19 mouse cellular contexts compared by ENCODE assay signal in the genomic region with DNA sequence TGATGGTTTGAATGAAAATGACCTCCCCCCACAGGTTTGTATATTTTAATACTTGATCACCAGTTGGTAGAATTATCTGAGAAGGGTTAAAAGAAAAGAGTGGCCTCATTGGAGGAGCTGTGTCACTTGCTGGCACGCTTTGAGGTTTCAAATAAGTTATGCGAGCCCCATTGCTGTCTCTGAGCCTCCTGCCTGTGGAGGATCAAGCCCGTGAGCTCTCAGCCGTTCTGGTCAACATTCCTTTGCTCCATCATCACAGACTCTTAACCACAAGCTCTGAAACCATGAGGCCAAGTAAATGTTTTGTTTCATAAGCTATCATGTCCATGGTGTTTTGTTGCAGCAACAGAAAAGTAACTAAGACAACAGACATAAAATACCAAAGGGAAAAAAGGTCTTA. TPM values are rescaled to one million over a fixed set of nuclear protein-coding genes. Genes with fewer than 3 reads are reported as not detected.
"Had no signal": no experiment of that assay in that cellular context is flagged by ENCODE, and none has a peak within 500 bp of the region (broad histone marks: within the 10 kb centered on the region; RNA-seq: fewer than 3 reads in every experiment).

No protein-coding gene starts in this region.

- H3K9ac ChIP-seq: liver, postnatal 0 days; lung, embryonic 15.5 days; midbrain, embryonic 13.5 days; midbrain, embryonic 15.5 days; neural tube, embryonic 12.5 days; stomach, embryonic 15.5 days had no signal

- H3K4me3 ChIP-seq: lung, embryonic 15.5 days; megakaryocyte, embryonic 14.5 days; midbrain, embryonic 13.5 days; midbrain, embryonic 15.5 days; neural tube, embryonic 12.5 days; stomach, embryonic 15.5 days had no signal

- H3K4me2 ChIP-seq: lung, embryonic 15.5 days; midbrain, embryonic 11.5 days; midbrain, embryonic 13.5 days; midbrain, embryonic 15.5 days; neural tube, embryonic 12.5 days; stomach, embryonic 15.5 days had no signal

- H3K27me3 ChIP-seq: lung, embryonic 15.5 days; megakaryocyte, embryonic 14.5 days; midbrain, embryonic 13.5 days; midbrain, embryonic 15.5 days; neural tube, embryonic 12.5 days; stomach, embryonic 15.5 days had no signal

- H3K9me3 ChIP-seq: lung, embryonic 15.5 days; megakaryocyte, embryonic 14.5 days; midbrain, embryonic 13.5 days; midbrain, embryonic 15.5 days; neural tube, embryonic 12.5 days; stomach, embryonic 15.5 days had no signal

- DNase-seq: liver, postnatal 0 days; lung, adult 2 months; lung, postnatal 14 days; lung, postnatal 36 days; right cerebral cortex, postnatal 14 days; thymus, adult 2 months; thymus, postnatal 25 days; thymus, postnatal 4 days had no signal

- H3K36me3 ChIP-seq: midbrain, embryonic 15.5 days; stomach, embryonic 15.5 days had no signal

- H3K4me1 ChIP-seq: lung, embryonic 15.5 days; midbrain, embryonic 13.5 days; midbrain, embryonic 15.5 days; stomach, embryonic 15.5 days had no signal

- H3K27ac ChIP-seq: lung, embryonic 15.5 days; macrophage; midbrain, embryonic 13.5 days; midbrain, embryonic 15.5 days; neural tube, embryonic 12.5 days; stomach, embryonic 15.5 days; stomach, postnatal 0 days had no signal

- ATAC-seq: liver, postnatal 0 days; lung, postnatal 0 days; midbrain, embryonic 13.5 days; midbrain, embryonic 15.5 days had no signal

RNA-seq across cellular contexts. Expression of gene Nipa1, which starts 35.0 kb away (rescaled TPM):
- total RNA-seq: monocyte, adult 5-6 weeks had no signal
